Mouse (Mus musculus): Measurements from ENCODE around the gene Pard3.

DNA sequence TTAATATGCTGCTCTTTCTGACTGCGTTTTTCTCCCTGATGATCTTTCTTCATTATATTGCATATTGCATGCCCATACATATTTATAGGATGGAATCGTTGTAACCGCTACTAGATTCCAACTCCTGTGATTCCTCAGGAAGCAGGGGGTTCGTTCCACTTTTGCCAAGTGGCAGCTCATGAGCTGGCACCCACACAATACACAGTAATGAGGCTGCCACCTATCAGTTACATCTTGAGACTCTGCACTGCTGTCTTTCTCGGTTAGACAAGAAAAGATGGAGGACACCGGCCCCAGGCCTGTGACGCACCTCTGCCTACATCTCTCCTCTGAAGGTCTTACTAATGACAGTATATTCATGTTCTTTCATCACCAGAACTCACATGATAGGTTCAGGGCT is 364.3 kb downstream of the Pard3 start:
- TF ChIP-seq CTCF (conservative IDR thresholded peaks at IDR 0.05; ENCODE audit: insufficient read depth, insufficient read length, low read depth, low read length) (no peak), POLR2A (IDR thresholded peaks at IDR 0.05; ENCODE audit: low read depth, low read length) (no peak)
